Mouse (Mus musculus) telencephalon, adult 2 months (tissue): ENCODE measurements at regions not wholly inside any gene's neighbourhood (a gene's known extent, or its start where the extent isn't known, plus 50 kb on each side); places are given as distances from the start of the nearest gene placed in this dataset.
A peak's percentile ranks its signal among the peaks of the same experiment; 100 is the strongest.
"Not testable (repeated sequence)": the region's sequence is repeated elsewhere in the genome, so short reads cannot be mapped to it uniquely, and the experiment has no call there.

ENCODE experiments used
- DNase-seq: peaks from one replicate; pipeline ENCODE4 v3.0.0-alpha.2; 2011; ENCODE audit warnings: low read depth, low spot score

DNA sequence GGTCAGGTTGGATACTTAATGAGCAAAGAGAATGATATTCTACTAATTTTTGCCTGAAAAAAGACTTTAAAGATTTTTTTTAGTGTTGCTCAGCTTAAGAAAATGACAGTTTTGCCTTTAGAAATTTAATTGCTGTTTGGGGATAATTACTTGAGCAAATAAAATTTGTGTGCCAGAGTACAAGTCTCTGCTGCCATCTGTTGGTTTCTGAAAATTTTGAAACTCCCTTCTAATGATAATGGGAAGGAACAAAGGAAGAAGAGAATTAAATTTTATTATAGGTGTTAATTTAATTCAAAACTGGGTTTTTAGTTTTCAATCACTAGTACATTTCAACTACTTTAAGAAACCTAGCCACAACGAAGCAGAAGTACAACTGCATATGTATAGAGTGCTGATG lies 94.1 kb downstream of the Gm17521 start:
- no peak for DNase-seq

GRCm38 (mm10) chrX:122892682-122893081 lies 136.8 kb downstream of the Gm17521 start:
- DNase-seq = peak; percentile 33

DNA sequence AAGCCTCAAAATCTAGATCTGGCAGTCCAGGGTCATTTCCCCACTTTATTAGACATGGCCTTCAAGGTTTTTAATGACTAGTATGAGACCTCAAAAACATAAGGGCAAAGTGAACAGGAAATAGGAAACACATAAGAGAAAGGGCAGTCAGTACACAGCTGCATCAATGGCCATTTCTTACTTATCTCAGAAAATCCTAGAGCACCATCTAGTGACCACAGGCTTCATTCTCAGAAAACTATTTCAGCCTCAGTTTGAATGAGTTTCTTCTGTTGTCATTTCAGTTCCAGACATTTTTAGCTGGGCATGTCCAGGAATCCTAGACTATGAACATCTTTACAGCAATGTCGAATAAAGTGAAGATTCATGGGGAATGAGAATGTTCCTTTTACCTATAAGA lies 175.0 kb downstream of the Gm17521 start:
- no peak for DNase-seq

DNA sequence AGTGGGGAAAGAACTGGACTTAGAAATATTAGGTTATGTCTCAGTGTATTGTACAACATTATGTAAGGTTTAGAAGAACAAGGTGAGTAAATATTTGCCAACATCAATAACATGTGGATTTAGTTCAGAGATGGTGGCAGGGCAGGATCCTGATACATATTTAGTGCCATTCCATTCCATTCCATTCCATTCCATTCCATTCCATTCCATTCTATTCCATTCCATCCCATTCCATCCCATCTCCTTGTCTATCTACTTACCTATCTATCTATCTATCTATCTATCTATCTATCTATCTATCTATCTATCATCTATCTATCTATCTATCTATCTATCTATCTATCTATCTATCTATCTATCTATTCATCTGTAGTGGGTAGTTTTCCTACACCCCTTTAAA lies 198.2 kb downstream of the Gm17521 start:
- not testable (repeated sequence) for DNase-seq

DNA sequence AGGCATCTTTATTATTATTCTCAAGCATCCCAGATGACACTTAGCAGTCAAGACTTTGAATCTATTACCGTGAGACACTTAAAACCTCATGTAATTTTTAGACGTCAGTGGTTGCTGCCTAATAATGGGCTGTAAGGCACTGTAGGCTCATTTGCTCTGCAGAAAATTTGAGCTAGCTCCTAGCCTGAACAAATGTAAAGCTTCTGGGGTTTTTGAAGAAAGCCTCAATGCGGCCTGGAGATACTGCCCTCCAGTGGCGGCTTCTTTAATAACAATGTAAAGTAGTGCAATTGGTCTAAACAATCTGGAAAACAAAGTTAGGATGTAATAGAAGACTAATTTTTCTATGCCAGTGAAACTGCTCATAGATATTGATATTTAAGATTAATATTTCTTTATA lies 203.4 kb downstream of the Gm17521 start:
- DNase-seq = peak; percentile 8
